10 mouse cellular contexts compared by ENCODE assay signal in genomic region chr6:113178286-113179194, GRCm38 (mm10). TPM values are rescaled to one million over a fixed set of nuclear protein-coding genes. Genes with fewer than 3 reads are reported as not detected.
DNase-seq lines count a peak whose midpoint lies in the region; ATAC-seq lines count a peak whose summit lies in the region.
"Had no signal": no experiment of that assay in that cellular context is flagged by ENCODE, and none has a peak within 500 bp of the region (broad histone marks: within the 10 kb centered on the region; RNA-seq: fewer than 3 reads in every experiment).

No protein-coding gene starts in this region.

- WGBS in forebrain, embryonic 12.5 days: 20% methylated on average over 14 of the region's 14 CpGs
- WGBS in neural tube, embryonic 12.5 days: 23% methylated on average over 14 of the region's 14 CpGs
- 23% methylated on average over 14 of the region's 14 CpGs for WGBS in liver, embryonic 12.5 days (ENCODE audit: insufficient replicate concordance)

- peaks cover 23% of the 10 kb centered on the region for H3K4me1 ChIP-seq in forebrain, embryonic 12.5 days
- peaks cover 15% of the 10 kb centered on the region for H3K4me1 ChIP-seq in neural tube, embryonic 12.5 days
- no peaks in the 10 kb centered on the region for H3K4me1 ChIP-seq in liver, embryonic 12.5 days
- H3K4me1 ChIP-seq: embryonic facial prominence, embryonic 12.5 days had no signal

- peak overlapping the region; percentile 7; the same call in 1 of the 2 replicates for H3K4me3 ChIP-seq in forebrain, embryonic 12.5 days (replicated peaks)
- H3K4me3 ChIP-seq in neural tube, embryonic 12.5 days: no peak overlapping the region
- H3K4me3 ChIP-seq in liver, embryonic 12.5 days: no peak overlapping the region
- H3K4me3 ChIP-seq: embryonic facial prominence, embryonic 12.5 days had no signal

- H3K9me3 ChIP-seq in forebrain, embryonic 12.5 days: no peaks in the 10 kb centered on the region
- no peaks in the 10 kb centered on the region for H3K9me3 ChIP-seq in neural tube, embryonic 12.5 days
- no peaks in the 10 kb centered on the region for H3K9me3 ChIP-seq in liver, embryonic 12.5 days (replicated peaks)

- DNase-seq in brain, embryonic 18.5 days (ENCODE audit: low read depth, low spot score): peak; percentile 50
- peak; percentile 64 to 65 for DNase-seq in layer of hippocampus, adult 8-10 months (ENCODE audit: low spot score in 2 of 2)
- no peak for DNase-seq in kidney, postnatal 4 days
- no peak for DNase-seq in urinary bladder, postnatal 4 days (ENCODE audit: low spot score in 2 of 2)
- DNase-seq in heart, adult 8-10 months (ENCODE audit: low spot score): no peak

- H3K36me3 ChIP-seq in forebrain, embryonic 12.5 days (replicated peaks): peaks cover 17% of the 10 kb centered on the region
- H3K36me3 ChIP-seq in neural tube, embryonic 12.5 days: peaks cover 13% of the 10 kb centered on the region; the same call in 1 of the 2 replicates
- no peaks in the 10 kb centered on the region for H3K36me3 ChIP-seq in liver, embryonic 12.5 days
- H3K36me3 ChIP-seq: embryonic facial prominence, embryonic 12.5 days had no signal

- ATAC-seq in forebrain, embryonic 12.5 days (ENCODE audit: low FRiP score): peak; percentile 87
- peak; percentile 85 for ATAC-seq in neural tube, embryonic 12.5 days (ENCODE audit: low FRiP score, low read depth)
- ATAC-seq in liver, embryonic 12.5 days: no peak

- peak overlapping the region; percentile 71 for H3K27ac ChIP-seq in forebrain, embryonic 12.5 days
- H3K27ac ChIP-seq in neural tube, embryonic 12.5 days: no peak overlapping the region
- no peak overlapping the region for H3K27ac ChIP-seq in liver, embryonic 12.5 days
- H3K27ac ChIP-seq: embryonic facial prominence, embryonic 12.5 days; liver, embryonic 14.5 days had no signal

- H3K27me3 ChIP-seq in forebrain, embryonic 12.5 days: no peaks in the 10 kb centered on the region
- H3K27me3 ChIP-seq in neural tube, embryonic 12.5 days (replicated peaks): no peaks in the 10 kb centered on the region
- peaks cover 4% of the 10 kb centered on the region; the same call in 1 of the 2 replicates for H3K27me3 ChIP-seq in liver, embryonic 12.5 days (replicated peaks)

- H3K9ac ChIP-seq in forebrain, embryonic 12.5 days: no peak overlapping the region
- H3K9ac ChIP-seq in neural tube, embryonic 12.5 days: peak overlapping the region; percentile 26; the same call in 1 of the 2 replicates
- no peak overlapping the region for H3K9ac ChIP-seq in liver, embryonic 12.5 days
- H3K9ac ChIP-seq: embryonic facial prominence, embryonic 12.5 days; liver, embryonic 14.5 days had no signal

- H3K4me2 ChIP-seq in forebrain, embryonic 12.5 days: peak overlapping the region; percentile 34
- peak overlapping the region; percentile 47 for H3K4me2 ChIP-seq in neural tube, embryonic 12.5 days (replicated peaks)
- H3K4me2 ChIP-seq in liver, embryonic 12.5 days: no peak overlapping the region
- H3K4me2 ChIP-seq: embryonic facial prominence, embryonic 12.5 days had no signal

RNA-seq across cellular contexts. Expression of gene Lhfpl4, which starts 16.6 kb away (rescaled TPM):
- 30.6 and 35.4 TPM in 2 replicates for polyA plus RNA-seq in forebrain, embryonic 12.5 days (2016; fragmentation: Nextera tagmentation; extraction: Ambion mirVana)
- 10 to 100 TPM; 71.7 to 80.9 (median 76.9) TPM for total RNA-seq in layer of hippocampus, adult 8-10 months (2022)
- 40.8 and 42.7 TPM in 2 replicates for polyA plus RNA-seq in neural tube, embryonic 12.5 days (2016; fragmentation: Nextera tagmentation; extraction: Ambion mirVana)
- total RNA-seq in heart, adult 8-10 months (2022): under 1 TPM; 0.29 to 0.59 (median 0.32) TPM
- polyA plus RNA-seq in liver, embryonic 12.5 days (2016; fragmentation: Nextera tagmentation; extraction: Ambion mirVana): 0.44 and 0.70 TPM in 2 replicates
- polyA plus RNA-seq: liver, embryonic 14.5 days had no signal

RNA-seq across cellular contexts. Expression of gene Mtmr14, which starts 59.1 kb away (rescaled TPM):
- 46.2 and 50.0 TPM in 2 replicates for polyA plus RNA-seq in forebrain, embryonic 12.5 days (2016; fragmentation: Nextera tagmentation; extraction: Ambion mirVana)
- total RNA-seq in layer of hippocampus, adult 8-10 months (2022): 10 to 100 TPM; 15.5 to 19.9 (median 17.7) TPM
- polyA plus RNA-seq in neural tube, embryonic 12.5 days (2016; fragmentation: Nextera tagmentation; extraction: Ambion mirVana): 46.0 and 48.6 TPM in 2 replicates
- total RNA-seq in heart, adult 8-10 months (2022): 10 to 100 TPM; 15.1 to 18.3 (median 16.5) TPM
- polyA plus RNA-seq in liver, embryonic 12.5 days (2016; fragmentation: Nextera tagmentation; extraction: Ambion mirVana): 24.8 and 26.5 TPM in 2 replicates

Comparison
In these comparisons a context has a peak if more than half of its experiments do, and no peak if none do; other contexts are left out.
1. DNase-seq: peak in brain, embryonic 18.5 days (single experiment) and layer of hippocampus, adult 8-10 months (2 of 2); none in kidney, postnatal 4 days (0 of 2), urinary bladder, postnatal 4 days (0 of 2) and heart, adult 8-10 months (single experiment).
2. RNA of gene Lhfpl4, which starts 16.6 kb away (polyA plus RNA-seq): 40.8 to 42.7 TPM in neural tube, embryonic 12.5 days and 30.6 to 35.4 TPM in forebrain, embryonic 12.5 days; 0.44 to 0.70 TPM in liver, embryonic 12.5 days; every median in the first group is over 10 times any median in the second.